Mouse (Mus musculus): ENCODE measurements around the gene Pim1. TPM values are rescaled to one million over a fixed set of nuclear protein-coding genes. Genes with fewer than 3 reads are reported as not detected.
A peak's percentile ranks its signal among the peaks of the same experiment; 100 is the strongest.
"Not testable (repeated sequence)": the region's sequence is repeated elsewhere in the genome, so short reads cannot be mapped to it uniquely, and the experiment has no call there.

The Pim1 gene
- polyA plus RNA-seq, 1 experiment from 2014 or later, result 17.9 TPM

- Histone ChIP-seq H3K27ac (no peak overlapping the region), H3K36me3 (peaks cover 15% of the 10 kb centered on the region), H3K4me1 (replicated peaks) (peaks cover 12% of the 10 kb centered on the region), H3K9me3 (replicated peaks) (no peaks in the 10 kb centered on the region), H3K4me3 (no peak overlapping the region), H3K9ac (no peak overlapping the region), H3K27me3 (no peaks in the 10 kb centered on the region), H3K4me2 (no peak overlapping the region)
- ATAC-seq (replicated peaks; ENCODE audit: insufficient number of reproducible peaks, insufficient read depth, low FRiP score, low read depth), result no peak
- WGBS, result 71% methylated on average over 6 of the region's 6 CpGs
These were observed 5.9 kb downstream of the Pim1 start for GRCm38 (mm10) chr17:29496211-29497070.

- peaks cover 15% of the 10 kb centered on the region for H3K36me3 ChIP-seq
- no peaks in the 10 kb centered on the region for H3K27me3 ChIP-seq
- no peak overlapping the region for H3K4me3 ChIP-seq
- no peak overlapping the region for H3K27ac ChIP-seq
- 85% methylated on average over 3 of the region's 3 CpGs for WGBS
- H3K9ac ChIP-seq, result no peak overlapping the region
- H3K4me2 ChIP-seq, result no peak overlapping the region
- no peaks in the 10 kb centered on the region for H3K9me3 ChIP-seq (replicated peaks)
- H3K4me1 ChIP-seq (replicated peaks), result peaks cover 12% of the 10 kb centered on the region
- no peak for ATAC-seq (replicated peaks; ENCODE audit: insufficient number of reproducible peaks, insufficient read depth, low FRiP score, low read depth)
These were observed 6.5 kb downstream of the Pim1 start for GRCm38 (mm10) chr17:29497071-29497354.

GRCm38 (mm10) chr17:29497481-29497880 lies 6.9 kb downstream of the Pim1 start:
- H3K27me3 ChIP-seq; H3K9me3 ChIP-seq (replicated peaks); H3K4me3 ChIP-seq; ATAC-seq (replicated peaks; ENCODE audit: insufficient number of reproducible peaks, insufficient read depth, low FRiP score, low read depth); H3K27ac ChIP-seq; H3K9ac ChIP-seq; H3K4me2 ChIP-seq: not testable (repeated sequence)
- WGBS, result 60% methylated on average over 1 of the region's 1 CpGs
- peaks cover 15% of the 10 kb centered on the region for H3K36me3 ChIP-seq
- peaks cover 12% of the 10 kb centered on the region for H3K4me1 ChIP-seq (replicated peaks)

- no peak for ATAC-seq (replicated peaks; ENCODE audit: insufficient number of reproducible peaks, insufficient read depth, low FRiP score, low read depth)
- no peaks in the 10 kb centered on the region for H3K27me3 ChIP-seq
- H3K9ac ChIP-seq, result no peak overlapping the region
- H3K27ac ChIP-seq, result 0 out of 2 replicates have a peak overlapping the region, but pooled peaks have one; percentile 27
- H3K4me1 ChIP-seq (replicated peaks), result peaks cover 15% of the 10 kb centered on the region
- 31% methylated on average over 4 of the region's 4 CpGs for WGBS
- H3K4me2 ChIP-seq, result no peak overlapping the region
- no peak overlapping the region for H3K4me3 ChIP-seq
- no peaks in the 10 kb centered on the region for H3K9me3 ChIP-seq (replicated peaks)
- peaks cover 15% of the 10 kb centered on the region for H3K36me3 ChIP-seq
These were observed 7.5 kb downstream of the Pim1 start for GRCm38 (mm10) chr17:29498028-29498427.

- H3K4me2 ChIP-seq; H3K9me3 ChIP-seq (replicated peaks); H3K27ac ChIP-seq; ATAC-seq (replicated peaks; ENCODE audit: insufficient number of reproducible peaks, insufficient read depth, low FRiP score, low read depth); H3K9ac ChIP-seq; H3K4me3 ChIP-seq; H3K27me3 ChIP-seq; H3K36me3 ChIP-seq: not testable (repeated sequence)
- H3K4me1 ChIP-seq (replicated peaks), result peaks cover 12% of the 10 kb centered on the region
- WGBS, result 96% methylated on average over 2 of the region's 2 CpGs
These were observed 8.4 kb downstream of the Pim1 start for GRCm38 (mm10) chr17:29498952-29499351.

GRCm38 (mm10) chr17:29499511-29499910 lies 9.0 kb downstream of the Pim1 start:
- H3K9ac ChIP-seq, result no peak overlapping the region
- peaks cover 5% of the 10 kb centered on the region for H3K36me3 ChIP-seq
- H3K9me3 ChIP-seq (replicated peaks), result no peaks in the 10 kb centered on the region
- WGBS, result 70% methylated on average over 6 of the region's 6 CpGs
- no peak overlapping the region for H3K4me3 ChIP-seq
- no peak for ATAC-seq (replicated peaks; ENCODE audit: insufficient number of reproducible peaks, insufficient read depth, low FRiP score, low read depth)
- no peak overlapping the region for H3K27ac ChIP-seq
- no peak overlapping the region for H3K4me2 ChIP-seq
- H3K27me3 ChIP-seq, result no peaks in the 10 kb centered on the region
- peaks cover 11% of the 10 kb centered on the region for H3K4me1 ChIP-seq (replicated peaks)

- no peak overlapping the region; the same call in 1 of the 2 replicates for H3K4me2 ChIP-seq
- no peak overlapping the region for H3K27ac ChIP-seq
- no peak overlapping the region for H3K9ac ChIP-seq
- H3K4me3 ChIP-seq, result no peak overlapping the region
- peaks cover 8% of the 10 kb centered on the region for H3K4me1 ChIP-seq (replicated peaks)
- no peaks in the 10 kb centered on the region for H3K9me3 ChIP-seq (replicated peaks)
- H3K36me3 ChIP-seq, result no peaks in the 10 kb centered on the region
- no peak for ATAC-seq (replicated peaks; ENCODE audit: insufficient number of reproducible peaks, insufficient read depth, low FRiP score, low read depth)
- H3K27me3 ChIP-seq, result no peaks in the 10 kb centered on the region
- WGBS, result 79% methylated on average over 7 of the region's 7 CpGs
These were observed 9.7 kb downstream of the Pim1 start for GRCm38 (mm10) chr17:29500243-29500740.

- ATAC-seq (replicated peaks; ENCODE audit: insufficient number of reproducible peaks, insufficient read depth, low FRiP score, low read depth), result no peak; the same call in 1 of the 2 replicates
- H3K9ac ChIP-seq, result no peak overlapping the region
- H3K4me2 ChIP-seq, result peak overlapping the region; percentile 12; the same call in 1 of the 2 replicates
- H3K27ac ChIP-seq, result no peak overlapping the region
- H3K4me3 ChIP-seq, result no peak overlapping the region
- WGBS, result 65% methylated on average over 17 of the region's 17 CpGs
- H3K9me3 ChIP-seq (replicated peaks), result no peaks in the 10 kb centered on the region
- H3K27me3 ChIP-seq, result no peaks in the 10 kb centered on the region
- H3K4me1 ChIP-seq (replicated peaks), result peaks cover 8% of the 10 kb centered on the region
- H3K36me3 ChIP-seq, result no peaks in the 10 kb centered on the region
These were observed 10.4 kb downstream of the Pim1 start for GRCm38 (mm10) chr17:29500802-29501469.

- Histone ChIP-seq H3K4me1 (replicated peaks) (peaks cover 8% of the 10 kb centered on the region), H3K9me3 (replicated peaks) (no peaks in the 10 kb centered on the region), H3K9ac (no peak overlapping the region), H3K27ac (no peak overlapping the region), H3K4me3 (no peak overlapping the region), H3K36me3 (no peaks in the 10 kb centered on the region), H3K27me3 (no peaks in the 10 kb centered on the region), H3K4me2 (peak overlapping the region; percentile 62; the same call in 1 of the 2 replicates)
- no peak for ATAC-seq (replicated peaks; ENCODE audit: insufficient number of reproducible peaks, insufficient read depth, low FRiP score, low read depth)
- 72% methylated on average over 7 of the region's 7 CpGs for WGBS
These were observed 11.6 kb downstream of the Pim1 start for GRCm38 (mm10) chr17:29502005-29502668.

- Histone ChIP-seq H3K27me3 (no peaks in the 10 kb centered on the region), H3K4me1 (replicated peaks) (peaks cover 8% of the 10 kb centered on the region), H3K9ac (no peak overlapping the region; the same call in 1 of the 2 replicates), H3K36me3 (no peaks in the 10 kb centered on the region), H3K9me3 (replicated peaks) (no peaks in the 10 kb centered on the region), H3K4me3 (peak overlapping the region; percentile 20), H3K27ac (no peak overlapping the region; the same call in none of the 2 replicates), H3K4me2 (peak overlapping the region; percentile 62)
- WGBS, result 14% methylated on average over 32 of the region's 32 CpGs
- no peak for ATAC-seq (replicated peaks; ENCODE audit: insufficient number of reproducible peaks, insufficient read depth, low FRiP score, low read depth)
These were observed 12.4 kb downstream of the Pim1 start for GRCm38 (mm10) chr17:29502669-29503665.
